Mouse (Mus musculus) heart, embryonic 13.5 days (tissue): ENCODE measurements around the gene Rimbp3. TPM values are rescaled to one million over a fixed set of nuclear protein-coding genes. Genes with fewer than 3 reads are reported as not detected.

Experiments used
- ATAC-seq: fragments of 200-750 bp; cut with Nextera tagmentation; 2 replicates; pipeline ENCODE4 v1.8.0; 2017; ENCODE audit warnings: moderate TSS enrichment; ENCODE audit not compliant: insufficient number of reproducible peaks, low FRiP score, low TSS enrichment; ENCODE audit errors: extremely low read depth
- H3K27ac ChIP-seq: fragments of 300-500 bp; sonication (generic); replicated peaks from 2 replicates; pipeline ENCODE4 v1.5.1; 2015; ENCODE audit warnings: moderate library complexity, mild to moderate bottlenecking, inconsistent platforms
- H3K27me3 ChIP-seq: fragments of 300-500 bp; sonication (generic); replicated peaks from 2 replicates; pipeline ENCODE4 v1.6.1; 2015; ENCODE audit warnings: mild to moderate bottlenecking, inconsistent platforms
- H3K36me3 ChIP-seq: fragments of 300-500 bp; sonication (generic); 2 replicates; pipeline ENCODE4 v1.6.1; 2015; ENCODE audit warnings: mild to moderate bottlenecking, inconsistent platforms
- H3K4me1 ChIP-seq: fragments of 300-500 bp; sonication (generic); 2 replicates; pipeline ENCODE4 v1.6.1; 2015; ENCODE audit warnings: inconsistent platforms
- H3K4me2 ChIP-seq: fragments of 300-500 bp; sonication (generic); 2 replicates; pipeline ENCODE4 v1.6.1; 2015; ENCODE audit warnings: inconsistent platforms, mild to moderate bottlenecking, moderate library complexity
- H3K4me3 ChIP-seq: fragments of 300-500 bp; sonication (generic); 2 replicates; pipeline ENCODE4 v1.5.1; 2015; ENCODE audit warnings: moderate library complexity, mild to moderate bottlenecking, inconsistent platforms
- H3K9ac ChIP-seq: fragments of 300-500 bp; sonication (generic); 2 replicates; pipeline ENCODE4 v1.6.1; 2015; ENCODE audit warnings: inconsistent platforms, mild to moderate bottlenecking, moderate library complexity
- H3K9me3 ChIP-seq: fragments of 300-500 bp; sonication (generic); 2 replicates; pipeline ENCODE4 v1.6.1; 2016; ENCODE audit warnings: inconsistent platforms
- WGBS: fragments of 180-500 bp; shearing (Covaris S2); methylation state at CpG from one replicate; pipeline ENCODE4 v1.1.7; 2015; ENCODE audit warnings: mixed read lengths; 5-methylcytosine and 5-hydroxymethylcytosine counted together
- polyA plus RNA-seq: library from polyadenylated mRNA; unstranded; fragments of >200 nt; fragmentation: Nextera tagmentation; extraction: Ambion mirVana; gene quantifications from 2 replicates; pipeline ENCODE4 v1.2.1, GENCODE M21; 2015

Rimbp3 gene
- polyA plus RNA-seq, 1 experiment from 2014 or later: 0.17 TPM

DNA sequence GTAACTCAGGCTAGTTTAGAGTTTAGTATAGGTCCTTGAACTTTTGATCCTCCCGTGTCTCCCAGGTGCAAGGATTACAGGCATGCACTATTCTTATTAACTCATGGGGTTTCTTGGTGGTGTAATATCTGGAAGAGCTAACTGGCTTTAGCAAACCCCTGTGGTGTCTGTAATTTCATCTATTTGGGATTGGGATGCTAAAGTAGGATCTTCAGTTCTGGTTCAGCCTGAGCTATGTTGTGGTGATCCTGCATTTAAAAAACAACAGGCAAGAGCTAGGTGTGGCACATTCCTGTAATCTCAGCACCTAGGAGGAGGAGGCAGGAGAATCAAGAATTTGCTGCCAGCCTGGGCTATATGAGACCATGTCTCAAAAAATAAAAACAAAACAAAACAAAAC is 36.6 kb downstream of the Rimbp3 start:
- ATAC-seq: no peak
- WGBS: 74% methylated on average over 1 of the region's 1 CpGs
- Histone ChIP-seq H3K9ac (no peak overlapping the region), H3K36me3 (no peaks in the 10 kb centered on the region), H3K9me3 (no peaks in the 10 kb centered on the region), H3K4me1 (peaks cover 67% of the 10 kb centered on the region), H3K27me3 (no peaks in the 10 kb centered on the region), H3K4me2 (no peak overlapping the region), H3K27ac (no peak overlapping the region), H3K4me3 (no peak overlapping the region)

DNA sequence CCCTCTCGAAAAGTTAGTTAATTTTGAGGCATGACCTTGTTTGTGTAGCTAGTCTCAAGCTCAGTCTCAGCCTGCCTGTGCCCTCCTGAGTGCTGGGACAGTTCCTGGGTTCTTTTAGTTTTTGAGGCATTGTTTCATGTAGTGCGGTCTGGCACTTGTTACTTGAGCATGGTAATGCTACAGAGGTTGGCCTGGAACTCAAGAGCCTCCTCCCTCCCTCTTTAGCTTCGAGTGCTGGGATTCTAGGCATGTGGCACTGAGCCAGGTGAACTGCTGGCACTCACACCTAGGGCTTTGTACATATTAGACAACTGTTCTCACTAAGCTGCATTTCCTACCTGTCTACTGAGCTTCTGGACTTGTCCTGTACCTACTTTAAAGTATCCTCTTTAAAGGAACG is 39.3 kb downstream of the Rimbp3 start:
- peak overlapping the region; percentile 77 for H3K27ac ChIP-seq
- no peaks in the 10 kb centered on the region for H3K36me3 ChIP-seq
- WGBS: 44% methylated on average over 4 of the region's 4 CpGs
- H3K27me3 ChIP-seq: no peaks in the 10 kb centered on the region
- H3K4me2 ChIP-seq: peak overlapping the region; percentile 21; the same call in 1 of the 2 replicates
- no peak overlapping the region for H3K4me3 ChIP-seq
- no peaks in the 10 kb centered on the region for H3K9me3 ChIP-seq
- H3K4me1 ChIP-seq: peaks cover 83% of the 10 kb centered on the region
- ATAC-seq: no peak
- 0 out of 2 replicates have a peak overlapping the region, but pooled peaks have one; percentile 21 for H3K9ac ChIP-seq

DNA sequence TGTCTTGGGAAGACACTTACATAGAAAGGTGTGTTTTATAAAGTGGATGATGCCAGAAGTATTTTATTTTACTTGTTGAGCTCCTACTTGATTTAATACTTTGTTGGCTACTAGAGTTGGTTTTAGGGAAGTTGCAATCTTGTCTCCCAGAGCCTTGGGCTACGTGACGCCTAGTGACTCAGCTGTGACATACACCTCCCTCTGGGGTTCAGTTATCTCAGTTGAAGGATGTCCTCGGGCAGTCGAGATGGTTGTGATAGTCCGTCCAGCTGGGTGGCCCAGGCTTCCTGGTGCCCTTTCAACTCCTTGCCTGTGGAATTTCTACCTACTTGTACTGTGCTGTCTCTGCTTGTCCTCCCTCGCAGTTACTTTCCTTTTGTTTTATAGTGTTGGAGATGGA is 40.7 kb downstream of the Rimbp3 start:
- Histone ChIP-seq H3K36me3 (no peaks in the 10 kb centered on the region), H3K9ac (no peak overlapping the region), H3K27me3 (no peaks in the 10 kb centered on the region), H3K27ac (no peak overlapping the region; the same call in 1 of the 2 replicates), H3K4me1 (peaks cover 84% of the 10 kb centered on the region), H3K4me3 (no peak overlapping the region), H3K9me3 (no peaks in the 10 kb centered on the region), H3K4me2 (no peak overlapping the region; the same call in 1 of the 2 replicates)
- no peak for ATAC-seq
- 21% methylated on average over 6 of the region's 6 CpGs for WGBS

DNA sequence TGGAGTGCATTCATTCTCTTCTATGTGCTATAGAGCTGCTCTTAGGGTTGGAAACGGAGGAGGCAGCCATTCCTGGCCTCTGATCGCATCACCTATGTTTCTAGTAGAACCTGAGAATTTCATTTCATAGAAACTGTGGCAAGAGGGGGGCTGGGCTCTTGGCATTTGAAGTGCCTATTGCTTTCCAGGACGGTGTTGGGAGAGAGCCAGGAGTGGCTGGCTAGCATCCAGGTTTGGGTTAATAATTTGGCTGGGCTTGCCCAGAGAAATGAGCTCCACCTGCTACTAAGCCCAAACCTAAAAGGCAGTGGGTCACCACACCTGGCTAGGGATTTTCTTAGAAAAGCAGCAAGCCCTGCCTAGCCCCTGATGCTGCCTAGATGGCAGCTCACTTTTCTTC is 43.1 kb downstream of the Rimbp3 start:
- H3K4me1 ChIP-seq: peaks cover 84% of the 10 kb centered on the region
- WGBS: 36% methylated on average over 3 of the region's 3 CpGs
- H3K4me2 ChIP-seq: no peak overlapping the region
- H3K27ac ChIP-seq: 0 out of 2 replicates have a peak overlapping the region, but pooled peaks have one; percentile 0
- peaks cover 9% of the 10 kb centered on the region for H3K36me3 ChIP-seq
- no peak overlapping the region for H3K9ac ChIP-seq
- H3K4me3 ChIP-seq: no peak overlapping the region
- H3K27me3 ChIP-seq: no peaks in the 10 kb centered on the region
- H3K9me3 ChIP-seq: no peaks in the 10 kb centered on the region
- ATAC-seq: no peak

DNA sequence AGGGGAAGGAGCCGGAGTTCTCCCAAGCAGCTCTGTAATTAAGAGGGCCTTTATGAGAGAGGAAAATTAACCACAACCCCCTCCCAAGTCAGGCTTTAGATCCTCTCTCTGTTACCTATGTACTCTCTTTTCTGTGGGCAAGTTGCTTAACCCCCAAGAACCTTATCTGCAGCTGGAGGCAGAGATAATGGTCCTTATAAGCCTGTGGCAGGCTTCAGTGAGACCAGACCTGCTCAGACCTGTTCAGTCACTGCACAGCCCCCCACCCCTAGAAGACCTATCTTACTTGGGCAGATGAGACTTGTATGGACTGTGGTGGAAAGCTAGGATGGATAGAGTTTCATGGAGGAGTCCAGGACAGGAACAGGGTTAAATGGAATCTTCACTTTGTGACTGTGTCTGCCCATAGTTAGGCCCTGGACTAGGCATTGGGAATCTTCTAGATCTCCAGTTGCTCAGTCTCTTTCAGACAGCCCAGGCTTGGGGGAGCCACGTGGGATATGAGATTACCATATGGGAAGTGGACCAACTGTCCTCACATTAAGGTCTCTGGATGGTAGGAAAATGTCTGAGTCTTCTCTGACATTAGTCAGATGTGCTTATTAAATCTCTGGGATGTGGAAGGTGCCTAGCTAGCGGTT is 43.8 kb downstream of the Rimbp3 start:
- H3K27me3 ChIP-seq: no peaks in the 10 kb centered on the region
- H3K27ac ChIP-seq: 0 out of 2 replicates have a peak overlapping the region, but pooled peaks have one; percentile 0
- 60% methylated on average over 3 of the region's 3 CpGs for WGBS
- no peak overlapping the region for H3K4me3 ChIP-seq
- peaks cover 14% of the 10 kb centered on the region for H3K36me3 ChIP-seq
- no peak overlapping the region for H3K9ac ChIP-seq
- no peak for ATAC-seq
- H3K4me2 ChIP-seq: no peak overlapping the region
- peaks cover 83% of the 10 kb centered on the region for H3K4me1 ChIP-seq
- no peaks in the 10 kb centered on the region for H3K9me3 ChIP-seq

DNA sequence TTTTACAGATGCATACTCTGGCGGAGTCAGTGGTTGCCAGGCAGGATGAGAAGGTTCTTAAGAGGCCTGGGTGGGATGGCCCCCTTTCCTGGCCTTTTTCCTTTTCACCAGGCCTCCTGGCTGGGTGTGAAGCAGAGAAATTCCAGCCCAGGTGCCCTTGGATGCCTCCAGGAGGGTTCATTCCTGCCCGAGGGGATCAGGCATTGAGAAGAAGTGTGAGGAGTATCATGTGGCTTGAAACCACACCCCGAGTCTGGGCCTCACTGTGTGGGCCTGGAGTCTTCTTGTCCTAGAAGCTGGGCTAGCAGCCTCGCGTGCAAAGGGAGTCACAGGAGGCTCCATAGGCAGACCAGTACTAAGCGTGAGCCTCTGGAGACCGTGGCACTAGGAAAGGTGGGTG is 44.4 kb downstream of the Rimbp3 start:
- 0 out of 2 replicates have a peak overlapping the region, but pooled peaks have one; percentile 5 for H3K27ac ChIP-seq
- WGBS: 50% methylated on average over 7 of the region's 7 CpGs
- no peaks in the 10 kb centered on the region for H3K9me3 ChIP-seq
- ATAC-seq: no peak
- no peaks in the 10 kb centered on the region for H3K27me3 ChIP-seq
- no peak overlapping the region for H3K9ac ChIP-seq
- no peak overlapping the region for H3K4me3 ChIP-seq
- peaks cover 81% of the 10 kb centered on the region for H3K4me1 ChIP-seq
- H3K4me2 ChIP-seq: no peak overlapping the region
- peaks cover 21% of the 10 kb centered on the region for H3K36me3 ChIP-seq

DNA sequence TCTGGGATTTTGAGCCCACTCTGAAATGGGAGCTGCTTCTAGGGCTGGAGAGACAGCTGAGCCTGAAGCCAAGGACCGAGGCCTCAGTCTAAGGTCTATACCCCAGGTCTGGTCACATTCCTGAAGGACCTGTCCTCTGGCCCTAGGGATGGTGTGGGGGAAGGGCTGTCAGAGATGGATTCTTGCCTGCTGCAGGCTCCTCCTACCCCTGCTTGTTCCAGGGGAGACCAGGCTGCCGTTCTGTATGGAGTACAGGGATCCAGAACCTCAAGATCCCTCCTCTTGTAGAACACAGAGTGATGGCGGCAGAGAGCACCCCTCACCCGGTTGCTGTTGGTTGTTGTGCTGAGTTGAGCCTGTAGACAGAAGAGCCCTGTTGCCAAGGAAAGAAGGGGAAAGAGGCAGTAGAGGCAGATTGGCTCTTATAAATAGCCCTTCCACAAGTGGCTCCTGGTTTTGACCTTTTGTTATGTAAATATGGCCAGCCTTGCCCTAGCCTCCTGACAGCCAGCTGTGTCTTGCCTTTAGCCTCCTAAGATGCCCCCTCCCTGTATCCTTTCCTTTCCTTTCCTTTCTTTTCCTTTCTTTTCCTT is 45.7 kb downstream of the Rimbp3 start:
- WGBS: 24% methylated on average over 4 of the region's 4 CpGs
- no peaks in the 10 kb centered on the region for H3K27me3 ChIP-seq
- H3K4me1 ChIP-seq: peaks cover 77% of the 10 kb centered on the region
- H3K36me3 ChIP-seq: peaks cover 33% of the 10 kb centered on the region
- peak overlapping the region; percentile 31 for H3K27ac ChIP-seq
- peak overlapping the region; percentile 25 for H3K4me2 ChIP-seq
- ATAC-seq: 0 out of 2 replicates have a peak, but pooled peaks have one; percentile 18
- H3K9me3 ChIP-seq: no peaks in the 10 kb centered on the region
- no peak overlapping the region for H3K4me3 ChIP-seq
- H3K9ac ChIP-seq: 0 out of 2 replicates have a peak overlapping the region, but pooled peaks have one; percentile 29

DNA sequence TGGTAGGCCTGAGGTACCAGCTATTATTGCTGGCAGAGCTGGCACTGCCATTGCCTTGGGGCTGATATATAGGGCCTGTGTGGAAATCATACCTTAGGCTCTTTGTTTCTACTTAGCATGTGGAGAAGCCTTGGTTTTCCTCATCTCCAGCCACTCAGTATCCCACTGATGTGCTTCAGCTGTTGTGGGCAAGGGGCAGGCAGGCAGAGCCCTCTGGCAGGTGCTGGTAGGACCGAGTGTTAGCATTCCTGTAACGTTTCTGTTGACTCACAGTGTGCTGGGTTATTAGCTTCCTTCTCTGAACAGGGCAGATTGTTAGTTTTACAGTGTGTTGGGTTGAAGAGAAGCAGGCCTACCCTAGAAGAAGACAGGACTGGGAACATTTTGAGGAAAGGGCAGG is 46.9 kb downstream of the Rimbp3 start:
- no peak for ATAC-seq
- H3K4me3 ChIP-seq: no peak overlapping the region
- peaks cover 66% of the 10 kb centered on the region for H3K4me1 ChIP-seq
- H3K27me3 ChIP-seq: no peaks in the 10 kb centered on the region
- no peaks in the 10 kb centered on the region for H3K9me3 ChIP-seq
- WGBS: 61% methylated on average over 2 of the region's 2 CpGs
- H3K9ac ChIP-seq: no peak overlapping the region
- no peak overlapping the region for H3K27ac ChIP-seq
- H3K4me2 ChIP-seq: no peak overlapping the region
- H3K36me3 ChIP-seq: peaks cover 45% of the 10 kb centered on the region

DNA sequence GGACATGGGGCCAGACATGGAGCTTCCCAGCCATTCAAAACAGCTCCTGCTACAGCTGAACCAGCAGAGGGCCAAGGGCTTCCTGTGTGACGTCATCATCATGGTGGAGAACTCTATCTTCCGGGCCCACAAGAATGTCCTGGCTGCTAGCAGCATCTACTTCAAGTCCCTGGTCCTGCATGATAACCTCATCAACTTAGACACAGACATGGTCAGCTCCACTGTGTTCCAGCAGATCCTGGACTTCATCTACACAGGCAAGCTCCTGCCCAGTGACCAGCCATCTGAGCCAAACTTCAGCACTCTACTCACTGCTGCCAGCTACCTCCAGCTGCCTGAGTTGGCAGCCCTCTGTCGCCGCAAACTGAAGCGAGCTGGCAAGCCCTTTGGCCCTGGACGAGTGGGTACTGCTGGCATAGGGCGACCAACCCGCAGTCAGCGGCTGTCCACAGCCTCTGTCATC is 49.0 kb downstream of the Rimbp3 start:
- peaks cover 58% of the 10 kb centered on the region for H3K36me3 ChIP-seq
- peaks cover 53% of the 10 kb centered on the region for H3K4me1 ChIP-seq
- H3K4me3 ChIP-seq: no peak overlapping the region
- 77% methylated on average over 9 of the region's 9 CpGs for WGBS
- no peaks in the 10 kb centered on the region for H3K9me3 ChIP-seq
- H3K27ac ChIP-seq: no peak overlapping the region
- no peak for ATAC-seq
- no peak overlapping the region for H3K4me2 ChIP-seq
- H3K9ac ChIP-seq: no peak overlapping the region
- no peaks in the 10 kb centered on the region for H3K27me3 ChIP-seq

DNA sequence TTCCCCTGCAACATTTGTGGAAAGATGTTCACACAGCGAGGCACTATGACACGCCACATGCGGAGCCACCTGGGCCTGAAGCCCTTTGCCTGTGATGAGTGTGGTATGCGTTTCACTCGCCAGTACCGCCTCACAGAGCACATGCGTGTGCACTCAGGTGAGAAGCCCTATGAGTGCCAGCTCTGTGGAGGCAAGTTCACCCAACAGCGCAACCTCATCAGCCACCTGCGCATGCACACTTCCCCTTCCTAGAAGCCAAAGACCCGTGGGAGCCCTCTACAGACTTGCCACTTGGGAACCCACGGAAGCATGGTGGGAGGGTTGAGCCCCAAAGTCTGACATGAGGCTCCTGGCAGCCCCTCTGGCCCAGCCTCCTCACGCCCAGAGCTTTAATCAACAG is 50.5 kb downstream of the Rimbp3 start:
- 83% methylated on average over 12 of the region's 12 CpGs for WGBS
- H3K4me2 ChIP-seq: no peak overlapping the region
- peaks cover 43% of the 10 kb centered on the region for H3K4me1 ChIP-seq
- H3K27me3 ChIP-seq: no peaks in the 10 kb centered on the region
- ATAC-seq: no peak
- H3K4me3 ChIP-seq: no peak overlapping the region
- no peak overlapping the region for H3K27ac ChIP-seq
- no peak overlapping the region for H3K9ac ChIP-seq
- peaks cover 58% of the 10 kb centered on the region for H3K36me3 ChIP-seq
- no peaks in the 10 kb centered on the region for H3K9me3 ChIP-seq

DNA sequence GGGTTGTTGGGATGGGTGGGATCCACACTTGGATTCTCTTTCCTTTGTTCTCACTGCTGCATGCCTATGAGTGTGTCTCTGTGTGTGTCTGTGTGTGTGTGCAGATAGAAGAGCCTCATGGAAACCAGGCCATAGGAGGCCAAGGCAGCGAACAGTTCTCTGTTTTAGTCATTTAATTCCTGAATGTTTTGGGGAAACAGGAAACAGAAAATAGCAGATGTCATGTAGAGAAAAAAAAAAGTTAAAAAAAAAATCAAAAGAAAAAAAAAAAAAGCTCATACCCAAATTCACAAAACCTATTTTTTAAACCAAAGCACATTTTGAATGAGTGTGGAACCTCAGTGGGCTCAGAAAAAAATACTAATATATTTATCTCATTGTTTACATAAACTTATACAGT is 52.9 kb downstream of the Rimbp3 start:
- no peak for ATAC-seq
- no peak overlapping the region for H3K9ac ChIP-seq
- 83% methylated on average over 1 of the region's 1 CpGs for WGBS
- H3K36me3 ChIP-seq: peaks cover 50% of the 10 kb centered on the region
- peaks cover 30% of the 10 kb centered on the region for H3K4me1 ChIP-seq
- H3K4me2 ChIP-seq: no peak overlapping the region
- H3K4me3 ChIP-seq: no peak overlapping the region
- no peak overlapping the region for H3K27ac ChIP-seq
- no peaks in the 10 kb centered on the region for H3K9me3 ChIP-seq
- no peaks in the 10 kb centered on the region for H3K27me3 ChIP-seq
